Mouse (Mus musculus): ENCODE results near the gene Rtraf. TPM values are rescaled to one million over a fixed set of nuclear protein-coding genes. Genes with fewer than 3 reads are reported as not detected.

Rtraf gene
- polyA plus RNA-seq, 1 experiment from 2014 or later: 168 TPM

DNA sequence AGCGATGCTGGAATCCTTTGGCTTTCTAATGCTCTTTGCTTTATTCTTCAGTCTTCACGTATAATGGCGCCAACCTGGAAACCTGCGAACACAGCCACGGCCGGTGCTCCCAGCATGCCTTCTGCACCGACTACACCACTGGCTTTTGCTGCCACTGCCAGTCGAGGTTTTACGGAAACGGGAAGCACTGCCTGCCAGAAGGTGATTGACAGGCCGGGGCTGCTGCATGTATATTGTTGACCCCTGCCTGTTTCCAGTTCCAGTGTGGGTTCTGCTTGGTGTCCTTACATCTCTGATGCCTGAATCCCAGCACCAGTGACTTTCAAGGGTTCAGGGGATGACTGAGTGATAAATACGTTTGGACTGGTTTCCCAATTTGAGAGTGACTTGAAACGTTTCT, 45.7 kb downstream of the Rtraf start:
- Histone ChIP-seq H3K27me3 (replicated peaks; ENCODE audit: control insufficient read depth, insufficient read depth, low read length) (no peaks in the 10 kb centered on the region), H3K4me1 (replicated peaks; ENCODE audit: control insufficient read depth, insufficient read depth, low read length) (peaks cover 7% of the 10 kb centered on the region; the same call in 1 of the 2 replicates), H3K4me3 (ENCODE audit: low read depth, low read length) (no peak overlapping the region), H3K27ac (ENCODE audit: low read depth, low read length) (no peak overlapping the region), H3K4me2 (no peak overlapping the region), H3K36me3 (ENCODE audit: control insufficient read depth, insufficient read depth, low read length) (no peaks in the 10 kb centered on the region; the same call in 1 of the 2 replicates), H3K9me3 (ENCODE audit: control insufficient read depth, low read length) (no peaks in the 10 kb centered on the region; the same call in 1 of the 2 replicates), H3K9ac (ENCODE audit: low read depth, low read length) (no peak overlapping the region)
- DNase-seq (ENCODE audit: low spot score) (no peak), ATAC-seq (replicated peaks; ENCODE audit: low FRiP score) (no peak)
- WGBS: 73% methylated on average over 13 of the region's 13 CpGs

GRCm38 (mm10) chr14:19777365-19777764, 46.3 kb downstream of the Rtraf start:
- DNase-seq (ENCODE audit: low spot score) (no peak), ATAC-seq (replicated peaks; ENCODE audit: low FRiP score) (no peak)
- 83% methylated on average over 6 of the region's 6 CpGs for WGBS
- Histone ChIP-seq H3K4me3 (ENCODE audit: low read depth, low read length) (no peak overlapping the region), H3K9ac (ENCODE audit: low read depth, low read length) (no peak overlapping the region), H3K27ac (ENCODE audit: low read depth, low read length) (no peak overlapping the region), H3K4me2 (no peak overlapping the region), H3K4me1 (replicated peaks; ENCODE audit: control insufficient read depth, insufficient read depth, low read length) (peaks cover 7% of the 10 kb centered on the region; the same call in 1 of the 2 replicates), H3K36me3 (ENCODE audit: control insufficient read depth, insufficient read depth, low read length) (no peaks in the 10 kb centered on the region; the same call in 1 of the 2 replicates), H3K9me3 (ENCODE audit: control insufficient read depth, low read length) (no peaks in the 10 kb centered on the region; the same call in 1 of the 2 replicates), H3K27me3 (replicated peaks; ENCODE audit: control insufficient read depth, insufficient read depth, low read length) (no peaks in the 10 kb centered on the region)

DNA sequence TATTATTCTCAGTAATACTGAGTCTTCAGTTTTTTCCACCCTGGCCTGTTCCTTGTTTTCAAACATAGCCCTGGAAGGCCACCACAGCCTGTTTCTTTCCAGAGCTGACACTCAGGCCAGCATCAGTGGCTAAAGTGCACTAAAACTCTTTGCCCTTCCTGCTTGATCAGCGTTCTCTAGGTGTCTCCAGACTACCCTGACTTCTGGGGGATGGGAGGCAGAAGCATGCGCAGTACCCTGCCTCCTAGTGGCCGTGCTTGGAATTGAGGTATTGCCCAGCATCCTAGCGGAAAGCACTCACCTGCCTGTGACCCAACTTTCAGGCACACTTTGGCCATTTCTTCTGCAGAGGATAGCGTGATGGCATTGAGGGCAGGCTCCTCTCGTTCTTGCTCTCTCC, 46.7 kb downstream of the Rtraf start:
- no peak overlapping the region for H3K4me2 ChIP-seq
- H3K4me3 ChIP-seq (ENCODE audit: low read depth, low read length): no peak overlapping the region
- WGBS: 52% methylated on average over 6 of the region's 6 CpGs
- no peak overlapping the region for H3K27ac ChIP-seq (ENCODE audit: low read depth, low read length)
- ATAC-seq (replicated peaks; ENCODE audit: low FRiP score) (no peak), DNase-seq (ENCODE audit: low spot score) (no peak)
- H3K27me3 ChIP-seq (replicated peaks; ENCODE audit: control insufficient read depth, insufficient read depth, low read length): no peaks in the 10 kb centered on the region
- no peaks in the 10 kb centered on the region; the same call in 1 of the 2 replicates for H3K9me3 ChIP-seq (ENCODE audit: control insufficient read depth, low read length)
- H3K4me1 ChIP-seq (replicated peaks; ENCODE audit: control insufficient read depth, insufficient read depth, low read length): peaks cover 7% of the 10 kb centered on the region; the same call in 1 of the 2 replicates
- no peaks in the 10 kb centered on the region; the same call in 1 of the 2 replicates for H3K36me3 ChIP-seq (ENCODE audit: control insufficient read depth, insufficient read depth, low read length)
- H3K9ac ChIP-seq (ENCODE audit: low read depth, low read length): no peak overlapping the region

DNA sequence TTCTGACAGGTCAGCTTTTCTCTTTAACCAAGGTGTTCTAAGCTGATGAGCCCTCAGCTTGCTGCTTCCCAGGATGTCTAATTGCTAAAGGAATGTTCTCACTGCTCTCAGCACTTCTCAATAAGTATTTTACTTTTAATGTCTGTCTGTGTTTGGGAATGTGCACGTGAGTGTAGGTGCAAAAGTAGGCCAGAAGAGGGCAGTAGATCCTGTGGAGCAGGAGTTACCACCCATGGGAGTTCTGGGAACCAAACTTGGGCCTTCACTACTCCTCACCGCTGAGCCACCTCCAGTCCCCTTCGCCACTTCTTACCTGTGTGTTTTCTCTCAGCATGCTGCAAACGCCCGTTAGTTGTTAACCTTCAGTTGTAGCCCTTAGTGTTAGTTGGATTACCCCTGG, 47.4 kb downstream of the Rtraf start:
- Histone ChIP-seq H3K36me3 (ENCODE audit: control insufficient read depth, insufficient read depth, low read length) (no peaks in the 10 kb centered on the region; the same call in 1 of the 2 replicates), H3K4me2 (no peak overlapping the region), H3K27me3 (replicated peaks; ENCODE audit: control insufficient read depth, insufficient read depth, low read length) (no peaks in the 10 kb centered on the region), H3K27ac (ENCODE audit: low read depth, low read length) (no peak overlapping the region), H3K9ac (ENCODE audit: low read depth, low read length) (no peak overlapping the region), H3K4me3 (ENCODE audit: low read depth, low read length) (no peak overlapping the region), H3K9me3 (ENCODE audit: control insufficient read depth, low read length) (no peaks in the 10 kb centered on the region; the same call in 1 of the 2 replicates), H3K4me1 (replicated peaks; ENCODE audit: control insufficient read depth, insufficient read depth, low read length) (peaks cover 7% of the 10 kb centered on the region; the same call in 1 of the 2 replicates)
- no peak for DNase-seq (ENCODE audit: low spot score)
- ATAC-seq (replicated peaks; ENCODE audit: low FRiP score): no peak
- WGBS: 86% methylated on average over 5 of the region's 5 CpGs

- Histone ChIP-seq H3K4me3 (ENCODE audit: low read depth, low read length) (no peak overlapping the region), H3K4me2 (no peak overlapping the region), H3K9ac (ENCODE audit: low read depth, low read length) (no peak overlapping the region), H3K9me3 (ENCODE audit: control insufficient read depth, low read length) (no peaks in the 10 kb centered on the region; the same call in 1 of the 2 replicates), H3K36me3 (ENCODE audit: control insufficient read depth, insufficient read depth, low read length) (no peaks in the 10 kb centered on the region; the same call in 1 of the 2 replicates), H3K27me3 (replicated peaks; ENCODE audit: control insufficient read depth, insufficient read depth, low read length) (no peaks in the 10 kb centered on the region), H3K27ac (ENCODE audit: low read depth, low read length) (no peak overlapping the region), H3K4me1 (replicated peaks; ENCODE audit: control insufficient read depth, insufficient read depth, low read length) (peaks cover 11% of the 10 kb centered on the region)
- DNase-seq (ENCODE audit: low spot score): no peak
- WGBS: 77% methylated on average over 4 of the region's 4 CpGs
- ATAC-seq (replicated peaks; ENCODE audit: low FRiP score): no peak
Measured at GRCm38 (mm10) chr14:19775491-19775890, 48.1 kb downstream of the Rtraf start.

- WGBS: 60% methylated on average over 13 of the region's 13 CpGs
- Histone ChIP-seq H3K4me2 (no peak overlapping the region), H3K9me3 (ENCODE audit: control insufficient read depth, low read length) (no peaks in the 10 kb centered on the region; the same call in 1 of the 2 replicates), H3K4me3 (ENCODE audit: low read depth, low read length) (no peak overlapping the region), H3K36me3 (ENCODE audit: control insufficient read depth, insufficient read depth, low read length) (no peaks in the 10 kb centered on the region; the same call in 1 of the 2 replicates), H3K27ac (ENCODE audit: low read depth, low read length) (no peak overlapping the region), H3K4me1 (replicated peaks; ENCODE audit: control insufficient read depth, insufficient read depth, low read length) (peaks cover 11% of the 10 kb centered on the region), H3K27me3 (replicated peaks; ENCODE audit: control insufficient read depth, insufficient read depth, low read length) (no peaks in the 10 kb centered on the region), H3K9ac (ENCODE audit: low read depth, low read length) (no peak overlapping the region)
- DNase-seq (ENCODE audit: low spot score) (no peak), ATAC-seq (replicated peaks; ENCODE audit: low FRiP score) (no peak)
Measured at GRCm38 (mm10) chr14:19774036-19774628, 49.5 kb downstream of the Rtraf start.

DNA sequence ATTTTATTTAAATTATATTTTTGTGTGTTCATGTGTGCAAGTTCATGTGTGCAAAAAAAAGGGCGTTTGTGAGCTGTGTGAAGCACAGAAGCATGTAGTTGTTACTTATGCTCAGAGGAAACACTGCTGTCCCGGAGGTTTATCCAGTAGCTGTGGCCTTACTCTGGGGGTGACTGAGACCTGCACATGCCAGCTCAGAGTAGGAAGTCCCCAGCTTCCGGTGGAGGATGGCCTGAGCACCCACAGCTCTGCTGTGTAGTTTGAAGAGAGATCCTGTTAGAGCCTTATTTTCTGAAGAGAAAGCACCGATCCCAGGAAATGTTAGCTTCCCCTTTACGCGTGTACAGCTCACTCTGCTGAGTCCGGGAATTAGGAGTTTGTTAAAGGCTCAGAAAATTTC, 52.5 kb downstream of the Rtraf start:
- H3K36me3 ChIP-seq (ENCODE audit: control insufficient read depth, insufficient read depth, low read length): no peaks in the 10 kb centered on the region; the same call in 1 of the 2 replicates
- H3K27ac ChIP-seq (ENCODE audit: low read depth, low read length): 0 out of 2 replicates have a peak overlapping the region, but pooled peaks have one; percentile 5
- peaks cover 20% of the 10 kb centered on the region for H3K4me1 ChIP-seq (replicated peaks; ENCODE audit: control insufficient read depth, insufficient read depth, low read length)
- no peak overlapping the region for H3K9ac ChIP-seq (ENCODE audit: low read depth, low read length)
- no peaks in the 10 kb centered on the region for H3K27me3 ChIP-seq (replicated peaks; ENCODE audit: control insufficient read depth, insufficient read depth, low read length)
- DNase-seq (ENCODE audit: low spot score) (no peak), ATAC-seq (replicated peaks; ENCODE audit: low FRiP score) (0 out of 2 replicates have a peak, but pooled peaks have one; percentile 44)
- no peak overlapping the region for H3K4me2 ChIP-seq
- H3K4me3 ChIP-seq (ENCODE audit: low read depth, low read length): no peak overlapping the region
- 47% methylated on average over 7 of the region's 7 CpGs for WGBS
- H3K9me3 ChIP-seq (ENCODE audit: control insufficient read depth, low read length): no peaks in the 10 kb centered on the region

DNA sequence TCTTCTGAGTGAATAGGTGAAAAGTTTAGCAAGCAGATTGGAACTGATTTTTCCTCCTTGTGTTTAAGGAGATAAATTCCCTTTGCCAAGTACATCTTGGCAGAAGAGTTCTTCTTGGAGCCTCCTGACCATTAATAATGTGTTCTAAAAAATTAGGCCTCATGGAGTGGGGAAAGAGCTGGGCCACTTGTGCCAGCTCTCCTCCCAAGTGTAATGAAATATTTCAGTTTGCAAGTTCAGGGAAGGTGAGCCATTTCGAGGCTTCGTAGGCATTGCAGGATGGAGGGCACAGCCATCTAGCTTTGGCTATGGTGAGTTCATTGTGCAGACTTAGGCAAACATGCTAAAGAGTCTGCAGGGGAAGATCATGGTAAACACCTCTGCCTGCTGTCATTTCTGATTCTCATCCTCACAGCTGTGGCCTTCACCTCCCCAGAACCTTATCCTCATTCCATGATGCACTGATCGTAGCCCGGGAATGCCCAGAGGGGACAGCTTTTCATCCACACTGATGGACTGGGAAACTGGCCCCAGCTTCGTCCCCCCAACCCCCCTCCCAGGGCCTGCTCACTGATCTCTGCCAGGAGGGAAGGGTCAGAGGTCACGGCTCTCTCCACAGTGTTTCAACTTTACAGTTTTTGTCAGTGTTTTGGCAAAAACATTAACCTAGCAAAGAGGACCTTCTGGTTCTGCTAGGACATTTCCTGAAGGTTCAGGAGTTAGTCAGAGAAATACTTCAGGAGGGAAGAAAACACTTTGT, 54.0 kb downstream of the Rtraf start:
- H3K27ac ChIP-seq (ENCODE audit: low read depth, low read length): no peak overlapping the region
- no peak overlapping the region for H3K4me2 ChIP-seq
- no peak overlapping the region for H3K4me3 ChIP-seq (ENCODE audit: low read depth, low read length)
- no peaks in the 10 kb centered on the region for H3K27me3 ChIP-seq (replicated peaks; ENCODE audit: control insufficient read depth, insufficient read depth, low read length)
- ATAC-seq (replicated peaks; ENCODE audit: low FRiP score) (no peak), DNase-seq (ENCODE audit: low spot score) (no peak)
- H3K9me3 ChIP-seq (ENCODE audit: control insufficient read depth, low read length): no peaks in the 10 kb centered on the region
- H3K9ac ChIP-seq (ENCODE audit: low read depth, low read length): no peak overlapping the region
- no peaks in the 10 kb centered on the region; the same call in 1 of the 2 replicates for H3K36me3 ChIP-seq (ENCODE audit: control insufficient read depth, insufficient read depth, low read length)
- peaks cover 30% of the 10 kb centered on the region for H3K4me1 ChIP-seq (replicated peaks; ENCODE audit: control insufficient read depth, insufficient read depth, low read length)
- WGBS: 56% methylated on average over 6 of the region's 6 CpGs
